Mouse (Mus musculus) ovary, postnatal 10 days (tissue): Measurements from ENCODE around the gene Brd3os.

Source experiments
- DNase-seq: peaks from one replicate; pipeline ENCODE4 v3.0.0; 2022; ENCODE audit warnings: low spot score

Gene Brd3os

GRCm38 (mm10) chr2:27421293-27422068 lies 20.6 kb upstream of the Brd3os start:
- DNase-seq = no peak

GRCm38 (mm10) chr2:27423596-27423995 lies 18.5 kb upstream of the Brd3os start:
- DNase-seq = no peak

- no peak for DNase-seq
Observed at GRCm38 (mm10) chr2:27425161-27425611, 16.9 kb upstream of the Brd3os start.

GRCm38 (mm10) chr2:27425751-27426405 lies 16.2 kb upstream of the Brd3os start:
- DNase-seq = peak; percentile 30

- DNase-seq = no peak
Observed at GRCm38 (mm10) chr2:27426406-27426854, 15.7 kb upstream of the Brd3os start.

- peak; percentile 76 for DNase-seq
Observed at GRCm38 (mm10) chr2:27426855-27427457, 15.2 kb upstream of the Brd3os start, which contains the start of gene Vav2. TSS of gene Vav2 (minus strand) at chr2:27427033.

GRCm38 (mm10) chr2:27428071-27428470 lies 14.1 kb upstream of the Brd3os start:
- peak; percentile 75 for DNase-seq

GRCm38 (mm10) chr2:27430621-27431020 lies 11.5 kb upstream of the Brd3os start:
- no peak for DNase-seq

- no peak for DNase-seq
Observed at GRCm38 (mm10) chr2:27432599-27432998, 9.5 kb upstream of the Brd3os start.

GRCm38 (mm10) chr2:27437876-27438275 lies 4.2 kb upstream of the Brd3os start:
- no peak for DNase-seq

- no peak for DNase-seq
Observed at GRCm38 (mm10) chr2:27438281-27438680, 3.8 kb upstream of the Brd3os start.

- DNase-seq = no peak
Observed at GRCm38 (mm10) chr2:27442708-27443449, 755 bp downstream of the Brd3os start.

- DNase-seq = no peak
Observed at GRCm38 (mm10) chr2:27443450-27443708, 1.3 kb downstream of the Brd3os start.

GRCm38 (mm10) chr2:27445910-27446309 lies 3.8 kb downstream of the Brd3os start:
- no peak for DNase-seq

- no peak for DNase-seq
Observed at GRCm38 (mm10) chr2:27446812-27447211, 4.7 kb downstream of the Brd3os start.

GRCm38 (mm10) chr2:27447782-27448181 lies 5.7 kb downstream of the Brd3os start:
- no peak for DNase-seq

- DNase-seq = no peak
Observed at GRCm38 (mm10) chr2:27450226-27450625, 8.1 kb downstream of the Brd3os start.

GRCm38 (mm10) chr2:27459735-27460134 lies 17.6 kb downstream of the Brd3os start:
- DNase-seq = no peak

- no peak for DNase-seq
Observed at GRCm38 (mm10) chr2:27460163-27460562, 18.0 kb downstream of the Brd3os start.

- DNase-seq = no peak
Observed at GRCm38 (mm10) chr2:27460651-27461050, 18.5 kb downstream of the Brd3os start.

GRCm38 (mm10) chr2:27461881-27462660 lies 19.9 kb downstream of the Brd3os start:
- DNase-seq = no peak

GRCm38 (mm10) chr2:27462901-27463300 lies 20.8 kb downstream of the Brd3os start:
- DNase-seq = no peak
